Mouse (Mus musculus): ENCODE data around the gene Mcm5. TPM values are rescaled to one million over a fixed set of nuclear protein-coding genes. Genes with fewer than 3 reads are reported as not detected.
A peak's percentile ranks its signal among the peaks of the same experiment; 100 is the strongest.

The Mcm5 gene
- polyA plus RNA-seq, 1 experiment from 2014 or later, result 104 TPM

GRCm38 (mm10) chr8:75074876-75075275, 34.5 kb upstream of the Mcm5 start:
- Histone ChIP-seq H3K9ac (ENCODE audit: low read depth, low read length) (no peak overlapping the region), H3K4me3 (ENCODE audit: low read depth, low read length) (no peak overlapping the region), H3K27ac (ENCODE audit: low read depth, low read length) (no peak overlapping the region), H3K27me3 (ENCODE audit: control insufficient read depth, insufficient read depth, low read length) (no peaks in the 10 kb centered on the region), H3K4me2 (no peak overlapping the region), H3K9me3 (replicated peaks; ENCODE audit: control insufficient read depth, low read length) (no peaks in the 10 kb centered on the region), H3K4me1 (ENCODE audit: control insufficient read depth, insufficient read depth, low read length) (no peaks in the 10 kb centered on the region), H3K36me3 (ENCODE audit: control insufficient read depth, insufficient read depth, low read length) (no peaks in the 10 kb centered on the region)
- 96% methylated on average over 1 of the region's 1 CpGs for WGBS (ENCODE audit: insufficient replicate concordance)
- no peak for ATAC-seq (replicated peaks; ENCODE audit: insufficient number of reproducible peaks, low FRiP score, low TSS enrichment)

DNA sequence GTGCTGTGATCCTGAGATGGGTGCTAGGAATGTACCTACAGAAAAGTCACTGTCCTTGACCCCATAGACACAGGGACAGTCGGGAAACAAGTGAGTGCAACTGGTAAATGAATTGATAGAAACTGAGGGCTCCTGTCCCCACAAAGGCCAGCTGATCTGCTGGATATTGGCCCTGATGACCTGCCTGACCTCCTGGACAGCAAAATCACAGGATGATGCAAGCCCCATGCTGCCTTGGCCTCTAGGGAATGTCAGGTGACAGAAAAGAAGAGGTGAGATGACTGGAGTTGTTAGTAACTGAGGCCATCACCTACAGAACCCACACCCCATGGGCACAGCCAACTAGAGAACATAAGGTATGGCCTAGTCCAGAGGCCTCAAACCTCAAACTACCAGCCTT, 31.2 kb upstream of the Mcm5 start:
- Histone ChIP-seq H3K4me3 (ENCODE audit: low read depth, low read length) (no peak overlapping the region), H3K9me3 (replicated peaks; ENCODE audit: control insufficient read depth, low read length) (no peaks in the 10 kb centered on the region), H3K36me3 (ENCODE audit: control insufficient read depth, insufficient read depth, low read length) (no peaks in the 10 kb centered on the region), H3K4me2 (no peak overlapping the region), H3K4me1 (ENCODE audit: control insufficient read depth, insufficient read depth, low read length) (no peaks in the 10 kb centered on the region), H3K27me3 (ENCODE audit: control insufficient read depth, insufficient read depth, low read length) (no peaks in the 10 kb centered on the region), H3K27ac (ENCODE audit: low read depth, low read length) (no peak overlapping the region), H3K9ac (ENCODE audit: low read depth, low read length) (no peak overlapping the region)
- ATAC-seq (replicated peaks; ENCODE audit: insufficient number of reproducible peaks, low FRiP score, low TSS enrichment), result no peak
- 63% methylated on average over 1 of the region's 1 CpGs for WGBS (ENCODE audit: insufficient replicate concordance)

GRCm38 (mm10) chr8:75078851-75079250, 30.5 kb upstream of the Mcm5 start:
- H3K9me3 ChIP-seq (replicated peaks; ENCODE audit: control insufficient read depth, low read length), result no peaks in the 10 kb centered on the region
- H3K27me3 ChIP-seq (ENCODE audit: control insufficient read depth, insufficient read depth, low read length), result no peaks in the 10 kb centered on the region
- WGBS (ENCODE audit: insufficient replicate concordance), result 95% methylated on average over 9 of the region's 9 CpGs
- no peak overlapping the region for H3K4me3 ChIP-seq (ENCODE audit: low read depth, low read length)
- no peak overlapping the region for H3K9ac ChIP-seq (ENCODE audit: low read depth, low read length)
- ATAC-seq (replicated peaks; ENCODE audit: insufficient number of reproducible peaks, low FRiP score, low TSS enrichment), result no peak
- H3K4me2 ChIP-seq, result no peak overlapping the region
- no peaks in the 10 kb centered on the region for H3K4me1 ChIP-seq (ENCODE audit: control insufficient read depth, insufficient read depth, low read length)
- H3K36me3 ChIP-seq (ENCODE audit: control insufficient read depth, insufficient read depth, low read length), result no peaks in the 10 kb centered on the region
- no peak overlapping the region for H3K27ac ChIP-seq (ENCODE audit: low read depth, low read length)

- Histone ChIP-seq H3K27me3 (ENCODE audit: control insufficient read depth, insufficient read depth, low read length) (no peaks in the 10 kb centered on the region), H3K4me1 (ENCODE audit: control insufficient read depth, insufficient read depth, low read length) (no peaks in the 10 kb centered on the region), H3K27ac (ENCODE audit: low read depth, low read length) (no peak overlapping the region), H3K4me2 (no peak overlapping the region), H3K36me3 (ENCODE audit: control insufficient read depth, insufficient read depth, low read length) (no peaks in the 10 kb centered on the region), H3K9ac (ENCODE audit: low read depth, low read length) (no peak overlapping the region), H3K9me3 (replicated peaks; ENCODE audit: control insufficient read depth, low read length) (no peaks in the 10 kb centered on the region), H3K4me3 (ENCODE audit: low read depth, low read length) (no peak overlapping the region)
- 81% methylated on average over 9 of the region's 9 CpGs for WGBS (ENCODE audit: insufficient replicate concordance)
- ATAC-seq (replicated peaks; ENCODE audit: insufficient number of reproducible peaks, low FRiP score, low TSS enrichment), result no peak
Measured at GRCm38 (mm10) chr8:75081364-75082040, 27.9 kb upstream of the Mcm5 start.

DNA sequence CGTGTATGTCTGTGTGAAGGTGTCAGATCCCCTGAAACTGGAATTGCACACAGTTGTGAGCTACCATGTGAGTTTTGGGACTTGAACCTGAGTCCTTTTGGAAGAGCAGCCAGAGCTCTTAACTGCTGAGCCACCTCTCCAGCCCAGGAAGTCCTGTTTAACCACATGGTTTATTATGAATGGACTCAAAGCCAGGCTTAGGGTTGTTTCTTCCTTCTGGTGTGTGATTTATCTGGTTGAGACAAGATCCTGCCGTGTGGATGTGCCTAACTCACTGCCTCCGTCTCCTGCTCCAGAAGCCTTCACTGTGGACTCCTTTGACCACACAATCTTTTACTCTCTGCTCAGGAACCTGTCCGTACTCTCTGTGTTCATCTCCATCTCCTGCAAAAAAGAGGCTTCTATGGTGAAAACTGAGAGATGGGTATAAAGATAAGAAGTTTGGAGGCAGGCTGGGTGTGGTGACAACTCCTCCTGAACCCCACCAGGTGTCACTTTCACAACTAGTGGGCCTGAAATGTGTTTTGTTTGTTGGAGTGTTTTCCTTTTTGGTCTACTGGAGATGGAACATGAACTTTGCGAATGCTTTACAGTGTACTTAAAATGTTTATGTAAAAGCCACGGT, 27.1 kb upstream of the Mcm5 start:
- Histone ChIP-seq H3K9me3 (replicated peaks; ENCODE audit: control insufficient read depth, low read length) (no peaks in the 10 kb centered on the region), H3K4me2 (no peak overlapping the region), H3K36me3 (ENCODE audit: control insufficient read depth, insufficient read depth, low read length) (no peaks in the 10 kb centered on the region), H3K27me3 (ENCODE audit: control insufficient read depth, insufficient read depth, low read length) (no peaks in the 10 kb centered on the region), H3K27ac (ENCODE audit: low read depth, low read length) (no peak overlapping the region), H3K4me3 (ENCODE audit: low read depth, low read length) (no peak overlapping the region), H3K9ac (ENCODE audit: low read depth, low read length) (no peak overlapping the region), H3K4me1 (ENCODE audit: control insufficient read depth, insufficient read depth, low read length) (no peaks in the 10 kb centered on the region)
- ATAC-seq (replicated peaks; ENCODE audit: insufficient number of reproducible peaks, low FRiP score, low TSS enrichment), result no peak
- 70% methylated on average over 6 of the region's 6 CpGs for WGBS (ENCODE audit: insufficient replicate concordance)

GRCm38 (mm10) chr8:75083846-75084245, 25.5 kb upstream of the Mcm5 start:
- Histone ChIP-seq H3K9ac (ENCODE audit: low read depth, low read length) (peak overlapping the region; percentile 48; the same call in 1 of the 2 replicates), H3K4me2 (peak overlapping the region; percentile 64), H3K4me3 (ENCODE audit: low read depth, low read length) (peak overlapping the region; percentile 35), H3K4me1 (ENCODE audit: control insufficient read depth, insufficient read depth, low read length) (peaks cover under 1% of the 10 kb centered on the region; the same call in 1 of the 2 replicates), H3K9me3 (replicated peaks; ENCODE audit: control insufficient read depth, low read length) (no peaks in the 10 kb centered on the region; the same call in 1 of the 2 replicates), H3K36me3 (ENCODE audit: control insufficient read depth, insufficient read depth, low read length) (no peaks in the 10 kb centered on the region), H3K27me3 (ENCODE audit: control insufficient read depth, insufficient read depth, low read length) (no peaks in the 10 kb centered on the region), H3K27ac (ENCODE audit: low read depth, low read length) (no peak overlapping the region)
- 4% methylated on average over 16 of the region's 17 CpGs for WGBS (ENCODE audit: insufficient replicate concordance)
- peak; percentile 94 for ATAC-seq (replicated peaks; ENCODE audit: insufficient number of reproducible peaks, low FRiP score, low TSS enrichment)

GRCm38 (mm10) chr8:75084382-75085064, 24.8 kb upstream of the Mcm5 start:
- Histone ChIP-seq H3K27me3 (ENCODE audit: control insufficient read depth, insufficient read depth, low read length) (no peaks in the 10 kb centered on the region), H3K27ac (ENCODE audit: low read depth, low read length) (0 out of 2 replicates have a peak overlapping the region, but pooled peaks have one; percentile 11), H3K4me3 (ENCODE audit: low read depth, low read length) (no peak overlapping the region), H3K9ac (ENCODE audit: low read depth, low read length) (no peak overlapping the region), H3K9me3 (replicated peaks; ENCODE audit: control insufficient read depth, low read length) (no peaks in the 10 kb centered on the region; the same call in 1 of the 2 replicates), H3K36me3 (ENCODE audit: control insufficient read depth, insufficient read depth, low read length) (no peaks in the 10 kb centered on the region), H3K4me2 (peak overlapping the region; percentile 64; the same call in 1 of the 2 replicates), H3K4me1 (ENCODE audit: control insufficient read depth, insufficient read depth, low read length) (peaks cover 6% of the 10 kb centered on the region)
- ATAC-seq (replicated peaks; ENCODE audit: insufficient number of reproducible peaks, low FRiP score, low TSS enrichment), result no peak
- WGBS (ENCODE audit: insufficient replicate concordance), result 61% methylated on average over 3 of the region's 3 CpGs

- H3K27me3 ChIP-seq (ENCODE audit: control insufficient read depth, insufficient read depth, low read length), result no peaks in the 10 kb centered on the region
Measured at GRCm38 (mm10) chr8:75086002-75086401, 23.4 kb upstream of the Mcm5 start.

More at GRCm38 (mm10) chr8:75086002-75086401, 23.4 kb upstream of the Mcm5 start:
- ATAC-seq (replicated peaks; ENCODE audit: insufficient number of reproducible peaks, low FRiP score, low TSS enrichment), result no peak
- H3K9ac ChIP-seq (ENCODE audit: low read depth, low read length), result no peak overlapping the region
- no peaks in the 10 kb centered on the region; the same call in 1 of the 2 replicates for H3K9me3 ChIP-seq (replicated peaks; ENCODE audit: control insufficient read depth, low read length)
- H3K4me3 ChIP-seq (ENCODE audit: low read depth, low read length), result no peak overlapping the region
- no peaks in the 10 kb centered on the region for H3K36me3 ChIP-seq (ENCODE audit: control insufficient read depth, insufficient read depth, low read length)
- H3K27ac ChIP-seq (ENCODE audit: low read depth, low read length), result no peak overlapping the region
- H3K4me2 ChIP-seq, result no peak overlapping the region
- H3K4me1 ChIP-seq (ENCODE audit: control insufficient read depth, insufficient read depth, low read length), result peaks cover 11% of the 10 kb centered on the region
- WGBS (ENCODE audit: insufficient replicate concordance), result 77% methylated on average over 2 of the region's 2 CpGs
